Mouse (Mus musculus) kidney, postnatal 0 days (tissue): ENCODE data around the gene Ppp1r18. TPM values are rescaled to one million over a fixed set of nuclear protein-coding genes. Genes with fewer than 3 reads are reported as not detected.

ENCODE experiments used
- ATAC-seq: fragments of 200-750 bp; cut with Nextera tagmentation; replicated peaks from 2 replicates; pipeline ENCODE4 v1.8.0; 2017; ENCODE audit warnings: low read depth, moderate number of reproducible peaks, moderate TSS enrichment, moderate library complexity; ENCODE audit not compliant: low FRiP score
- DNase-seq: peaks from one replicate; pipeline ENCODE4 v3.0.0-alpha.2; 2016; ENCODE audit warnings: low spot score
- H3K27ac ChIP-seq: fragments of 300-500 bp; sonication (generic); 2 replicates; pipeline ENCODE4 v1.5.1; 2014; ENCODE audit warnings: mild to moderate bottlenecking
- H3K27me3 ChIP-seq: fragments of 300-500 bp; sonication (generic); 2 replicates; pipeline ENCODE4 v1.6.1; 2014; ENCODE audit warnings: low read length, mixed read lengths; ENCODE audit not compliant: insufficient read depth
- H3K36me3 ChIP-seq: fragments of 300-500 bp; sonication (generic); 2 replicates; pipeline ENCODE4 v1.6.1; 2014; ENCODE audit warnings: low read length, mixed read lengths; ENCODE audit not compliant: insufficient read depth
- H3K4me1 ChIP-seq: fragments of 300-500 bp; sonication (generic); replicated peaks from 2 replicates; pipeline ENCODE4 v1.6.1; 2014; ENCODE audit warnings: antibody characterized with exemption, low read length, mixed read lengths; ENCODE audit not compliant: insufficient read depth
- H3K4me2 ChIP-seq: fragments of 300-500 bp; sonication (generic); 2 replicates; pipeline ENCODE4 v1.6.1; 2014; ENCODE audit warnings: mild to moderate bottlenecking, low read length, moderate library complexity, mixed read lengths
- H3K4me3 ChIP-seq: fragments of 300-500 bp; sonication (generic); replicated peaks from 2 replicates; pipeline ENCODE4 v1.5.1; 2014; ENCODE audit warnings: low read depth, low read length
- H3K9ac ChIP-seq: fragments of 300-500 bp; sonication (generic); 2 replicates; pipeline ENCODE4 v1.6.1; 2014; ENCODE audit warnings: low read depth, low read length
- H3K9me3 ChIP-seq: fragments of 300-500 bp; sonication (generic); replicated peaks from 2 replicates; pipeline ENCODE4 v1.6.1; 2016; ENCODE audit warnings: low read length, inconsistent platforms, mixed read lengths
- CTCF ChIP-seq: IDR thresholded peaks from 2 replicates; pipeline ENCODE4 v1.5.1; 2016; ENCODE audit warnings: antibody characterized with exemption, low read depth, mild to moderate bottlenecking, moderate library complexity
- WGBS: fragments of 180-500 bp; shearing (Covaris S2); extraction: QIAGEN DNeasy Blood & Tissue Kit; methylation state at CpG from one replicate; pipeline ENCODE4 v1.1.7; 2014; 5-methylcytosine and 5-hydroxymethylcytosine counted together
- polyA plus RNA-seq: library from polyadenylated mRNA; unstranded; fragments of >200 nt; fragmentation: Nextera tagmentation; extraction: Ambion mirVana; gene quantifications from 2 replicates; pipeline ENCODE4 v1.2.1, GENCODE M21; 2015

Ppp1r18 gene
- polyA plus RNA-seq, 1 experiment from 2014 or later = 16.2 TPM

DNA sequence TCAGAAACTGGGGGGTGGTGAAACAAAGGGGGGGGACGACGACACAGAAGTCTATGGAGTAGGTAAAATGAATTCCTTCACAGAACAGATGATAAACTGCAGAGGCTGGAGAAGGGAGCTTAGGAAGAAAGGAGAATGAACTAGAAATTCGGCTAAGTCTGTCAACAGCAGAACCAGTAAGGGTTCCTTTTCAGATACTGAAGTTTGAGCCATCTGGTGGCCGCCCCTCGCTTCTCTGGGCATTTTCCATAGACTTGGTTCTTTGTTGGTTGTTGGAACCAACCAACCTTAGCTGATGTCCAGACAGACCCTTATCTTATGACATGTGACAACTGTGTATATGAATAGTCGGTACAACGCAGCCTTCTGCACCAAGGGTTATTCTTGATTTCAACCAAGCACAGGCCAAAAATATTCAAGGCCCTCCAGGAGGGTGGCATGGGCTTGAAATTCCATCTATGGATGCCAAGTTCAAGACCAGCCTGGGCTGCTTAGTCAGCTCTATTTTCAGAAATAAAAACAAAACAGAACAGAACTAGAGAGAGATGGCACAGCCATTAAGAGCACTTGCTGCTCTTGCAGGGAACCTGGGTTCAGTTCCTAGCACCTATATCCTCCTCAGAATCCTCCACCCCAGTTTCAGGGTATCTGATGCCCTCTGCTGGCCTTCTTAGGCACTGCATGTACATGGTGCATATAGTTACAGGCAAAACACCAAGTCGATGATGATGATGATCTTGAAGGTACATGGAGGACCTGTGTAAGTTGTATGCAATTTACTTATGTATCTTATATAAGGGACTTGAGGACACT lies 5.7 kb downstream of the Ppp1r18 start:
- Histone ChIP-seq H3K9ac (0 out of 2 replicates have a peak overlapping the region, but pooled peaks have one; percentile 78), H3K27ac (peak overlapping the region; percentile 96), H3K4me2 (peak overlapping the region; percentile 94), H3K4me1 (peaks cover 22% of the 10 kb centered on the region), H3K9me3 (no peaks in the 10 kb centered on the region), H3K36me3 (0 out of 2 replicates have a peak, but pooled peaks cover 4% of the 10 kb centered on the region), H3K27me3 (no peaks in the 10 kb centered on the region), H3K4me3 (peak overlapping the region; percentile 61; the same call in 1 of the 2 replicates)
- DNase-seq = no peak
- TF ChIP-seq CTCF = peak; percentile 64
- 73% methylated on average over 8 of the region's 8 CpGs for WGBS
- no peak for ATAC-seq

DNA sequence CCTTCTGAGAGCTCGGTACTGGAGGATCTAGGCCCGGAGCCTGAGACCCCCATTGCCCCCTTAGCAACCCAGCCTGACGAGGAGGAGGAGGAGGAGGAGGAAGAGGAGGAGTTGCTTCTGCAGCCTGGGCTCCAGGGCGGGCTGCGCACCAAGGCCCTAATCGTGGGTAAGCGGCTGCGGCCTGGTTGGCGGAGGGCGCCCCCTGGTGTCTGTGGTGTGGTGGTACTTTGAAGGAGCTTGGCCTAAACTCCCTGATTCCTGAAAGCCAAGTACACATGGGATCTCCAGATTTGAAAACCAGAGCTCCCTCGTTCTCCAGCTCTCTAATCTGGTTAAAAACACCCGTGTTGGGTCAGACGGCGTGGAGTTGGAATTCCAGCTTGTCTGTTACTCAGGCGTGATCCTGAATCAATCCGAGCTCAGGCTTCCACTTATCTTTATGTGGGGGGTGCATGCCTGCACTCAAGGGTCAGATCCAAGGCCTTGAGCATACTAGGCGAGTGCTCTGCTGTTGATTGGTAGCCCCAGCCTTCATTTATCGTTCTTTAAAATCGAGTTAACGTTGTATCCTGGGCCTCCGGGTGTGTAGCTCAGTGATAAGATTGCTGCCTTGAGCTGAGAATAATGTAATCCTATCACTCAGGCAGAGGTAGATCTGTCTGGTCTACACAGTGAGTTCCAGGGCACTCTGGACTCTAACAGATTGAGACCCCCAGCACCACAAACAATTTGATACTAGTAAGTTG lies 8.6 kb downstream of the Ppp1r18 start:
- 29% methylated on average over 21 of the region's 21 CpGs for WGBS
- no peak overlapping the region for H3K4me3 ChIP-seq
- 0 out of 2 replicates have a peak, but pooled peaks cover 4% of the 10 kb centered on the region for H3K36me3 ChIP-seq
- H3K4me1 ChIP-seq = 0 out of 2 replicates have a peak, but pooled peaks cover 8% of the 10 kb centered on the region
- peak; percentile 96 for TF ChIP-seq CTCF
- DNase-seq (peak; percentile 88), ATAC-seq (peak; percentile 52)
- no peak overlapping the region for H3K27ac ChIP-seq
- peak overlapping the region; percentile 33; the same call in 1 of the 2 replicates for H3K4me2 ChIP-seq
- H3K27me3 ChIP-seq = no peaks in the 10 kb centered on the region
- no peaks in the 10 kb centered on the region for H3K9me3 ChIP-seq
- peak overlapping the region; percentile 19; the same call in 1 of the 2 replicates for H3K9ac ChIP-seq

DNA sequence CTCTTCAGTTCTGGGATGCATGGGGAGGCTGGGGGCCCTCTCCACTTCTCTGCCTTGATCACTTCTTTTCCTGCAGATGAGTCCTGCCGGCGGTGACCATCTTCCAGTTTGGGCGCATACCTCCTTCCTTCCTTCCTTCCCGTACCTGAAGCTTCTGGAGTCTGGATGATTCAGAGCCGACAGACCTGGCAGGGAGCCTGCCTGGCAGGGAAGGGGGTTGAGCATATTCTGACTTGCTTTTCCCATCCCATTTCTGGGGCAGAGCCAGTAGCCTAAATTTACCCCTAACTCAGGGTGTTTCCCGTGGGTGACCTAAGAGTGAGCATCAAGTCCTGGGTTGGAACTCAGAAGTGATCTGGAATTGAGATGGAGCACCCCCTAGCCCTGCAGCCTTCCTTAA lies 9.3 kb downstream of the Ppp1r18 start:
- DNase-seq = no peak
- 78% methylated on average over 6 of the region's 6 CpGs for WGBS
- no peaks in the 10 kb centered on the region for H3K9me3 ChIP-seq

DNA sequence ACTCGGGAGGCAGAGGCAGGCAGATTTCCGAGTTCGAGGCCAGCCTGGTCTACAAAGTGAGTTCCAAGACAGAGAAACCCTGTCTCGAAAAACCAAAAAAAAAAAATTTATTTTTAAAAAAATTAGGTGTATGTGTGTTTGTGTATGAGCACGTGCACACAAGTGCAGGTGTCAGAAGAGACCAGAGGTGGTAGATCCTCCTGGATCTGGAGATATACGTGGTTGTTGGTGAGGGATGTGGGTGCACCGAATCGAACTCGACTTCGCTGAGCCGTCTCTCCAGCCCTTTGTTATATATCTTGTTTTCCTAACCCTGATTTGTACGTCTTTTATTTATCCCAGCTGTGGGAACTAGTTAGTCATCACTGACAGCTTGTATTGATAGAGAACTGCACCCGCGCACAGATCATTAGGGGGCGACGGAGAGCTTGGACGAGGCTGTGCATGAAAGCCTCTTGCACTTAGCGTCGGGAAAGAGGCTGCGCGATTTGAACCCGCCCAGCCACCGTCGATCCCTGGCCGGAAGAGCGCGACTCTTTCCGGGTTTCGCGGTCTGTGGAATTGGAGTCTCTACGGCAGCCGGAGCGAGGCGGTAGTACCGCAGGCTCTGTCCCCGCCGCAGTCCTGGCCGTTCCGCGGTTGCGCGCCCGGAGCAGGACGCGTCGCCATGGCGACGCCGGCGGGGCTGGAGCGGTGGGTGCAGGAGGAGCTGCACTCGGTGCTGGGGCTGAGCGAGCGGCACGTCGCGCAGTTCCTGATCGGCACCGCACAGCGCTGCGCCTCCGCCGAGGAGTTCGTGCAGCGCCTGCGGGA lies 14.1 kb downstream of the Ppp1r18 start, which contains the start of gene Dhx16:
TSS of gene Dhx16 (plus strand) at position 575 of the 813 bp plus-strand sequence.
- TF ChIP-seq CTCF = peak; percentile 83
- Histone ChIP-seq H3K36me3 (peaks cover 27% of the 10 kb centered on the region; the same call in 1 of the 2 replicates), H3K4me3 (peak within 1 kb of the TSS; percentile 97), H3K4me1 (no peaks in the 10 kb centered on the region; the same call in 1 of the 2 replicates), H3K9me3 (no peaks in the 10 kb centered on the region), H3K27ac (peak within 1 kb of the TSS; percentile 69), H3K27me3 (no peaks in the 10 kb centered on the region), H3K9ac (peak within 1 kb of the TSS; percentile 84), H3K4me2 (peak within 1 kb of the TSS; percentile 85)
- WGBS = 5% methylated on average over 66 of the region's 66 CpGs
- DNase-seq = peak; percentile 97
- peak; percentile 92 for ATAC-seq

More for the DNA sequence above, 9.3 kb downstream of the Ppp1r18 start:
- no peak for TF ChIP-seq CTCF
- no peak overlapping the region for H3K4me3 ChIP-seq
- no peak for ATAC-seq
- H3K27me3 ChIP-seq = no peaks in the 10 kb centered on the region
- no peak overlapping the region for H3K4me2 ChIP-seq
- no peak overlapping the region for H3K9ac ChIP-seq
- H3K27ac ChIP-seq = no peak overlapping the region
- H3K4me1 ChIP-seq = 0 out of 2 replicates have a peak, but pooled peaks cover 6% of the 10 kb centered on the region
- H3K36me3 ChIP-seq = 0 out of 2 replicates have a peak, but pooled peaks cover 4% of the 10 kb centered on the region

DNA sequence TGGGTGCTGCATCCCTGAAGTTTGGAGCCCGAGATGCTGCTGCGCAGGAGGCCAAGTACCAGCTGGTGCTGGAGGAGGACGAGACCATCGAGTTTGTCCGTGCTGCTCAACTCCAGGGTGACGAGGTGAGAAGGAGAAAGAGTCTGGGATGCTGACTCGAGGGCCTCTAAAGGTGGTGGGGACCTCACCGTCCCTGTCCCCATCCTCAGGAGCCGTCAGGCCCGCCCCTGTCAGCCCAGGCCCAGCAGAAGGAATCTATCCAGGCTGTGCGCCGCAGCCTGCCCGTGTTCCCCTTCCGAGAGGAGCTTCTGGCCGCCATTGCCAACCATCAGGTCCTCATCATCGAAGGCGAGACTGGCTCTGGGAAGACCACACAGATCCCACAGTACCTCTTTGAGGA lies 17.5 kb downstream of the Ppp1r18 start:
- Histone ChIP-seq H3K4me1 (no peaks in the 10 kb centered on the region; the same call in 1 of the 2 replicates), H3K4me3 (no peak overlapping the region), H3K9ac (no peak overlapping the region), H3K27ac (no peak overlapping the region), H3K4me2 (no peak overlapping the region), H3K36me3 (peaks cover 53% of the 10 kb centered on the region), H3K27me3 (no peaks in the 10 kb centered on the region), H3K9me3 (no peaks in the 10 kb centered on the region)
- ATAC-seq (no peak), DNase-seq (no peak)
- 93% methylated on average over 17 of the region's 17 CpGs for WGBS
- TF ChIP-seq CTCF = no peak
